18 mouse cellular contexts compared by ENCODE assay signal in the genomic region with DNA sequence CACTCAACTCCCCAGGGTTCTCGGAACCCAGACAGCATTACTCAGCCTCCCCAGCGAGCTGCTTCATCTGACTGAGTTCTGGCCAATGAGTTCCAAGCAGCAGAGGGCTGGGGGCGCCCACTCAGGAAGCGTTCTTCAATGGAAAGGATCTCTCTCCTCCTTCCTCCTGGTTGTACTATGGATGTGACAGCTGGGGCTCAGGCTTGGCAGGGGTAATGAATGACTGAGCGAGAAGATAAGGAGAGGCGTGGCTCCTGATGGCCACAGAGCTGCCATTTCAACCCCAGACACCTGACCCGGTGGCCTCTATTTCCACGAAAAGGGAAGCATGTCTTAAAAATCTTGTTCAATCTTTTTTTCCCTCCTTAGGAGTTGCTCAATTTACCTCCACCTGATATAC. TPM values are rescaled to one million over a fixed set of nuclear protein-coding genes. Genes with fewer than 3 reads are reported as not detected.
DNase-seq lines count a peak whose midpoint lies in the region; ATAC-seq and TF ChIP-seq lines count a peak whose summit lies in the region.
"Had no signal": no experiment of that assay in that cellular context is flagged by ENCODE, and none has a peak within 500 bp of the region (broad histone marks: within the 10 kb centered on the region; RNA-seq: fewer than 3 reads in every experiment).

No protein-coding gene starts in this region.

- H3K4me1 ChIP-seq in intestine, embryonic 16.5 days (ENCODE audit: control insufficient read depth, insufficient read depth, low read length), result peaks cover 53% of the 10 kb centered on the region
- peaks cover 53% of the 10 kb centered on the region for H3K4me1 ChIP-seq in small intestine, adult 2 months (ENCODE audit: control insufficient read depth, insufficient read depth, insufficient read length, low read length)

- no peaks in the 10 kb centered on the region for H3K9me3 ChIP-seq in intestine, embryonic 16.5 days (ENCODE audit: control insufficient read depth, low read length)
- H3K9me3 ChIP-seq: embryonic facial prominence, embryonic 15.5 days; forebrain, embryonic 12.5 days had no signal

- H3K9ac ChIP-seq in intestine, embryonic 16.5 days (ENCODE audit: low read depth, low read length), result peak overlapping the region; percentile 70
- H3K9ac ChIP-seq: embryonic facial prominence, embryonic 15.5 days; forebrain, embryonic 12.5 days had no signal

- ATAC-seq in intestine, embryonic 16.5 days, result peak; percentile 47
- ATAC-seq: CD4-positive, CD25-positive, alpha-beta regulatory T cell, adult 4 months; midbrain, embryonic 16.5 days had no signal

- WGBS in intestine, embryonic 16.5 days, result 42% methylated on average over 8 of the region's 8 CpGs
- 23% methylated on average over 8 of the region's 8 CpGs for WGBS in small intestine, adult 2 months

- peak overlapping the region; percentile 48 for H3K4me3 ChIP-seq in intestine, embryonic 16.5 days (ENCODE audit: low read length)
- H3K4me3 ChIP-seq in small intestine, adult 2 months (ENCODE audit: low read depth, low read length), result no peak overlapping the region
- H3K4me3 ChIP-seq: embryonic facial prominence, embryonic 15.5 days; forebrain, embryonic 12.5 days had no signal

- H3K27me3 ChIP-seq in intestine, embryonic 16.5 days (replicated peaks; ENCODE audit: control insufficient read depth, insufficient read depth, low read length), result no peaks in the 10 kb centered on the region
- H3K27me3 ChIP-seq in small intestine, adult 2 months (ENCODE audit: control insufficient read depth, insufficient read depth, low read length), result no peaks in the 10 kb centered on the region
- H3K27me3 ChIP-seq: embryonic facial prominence, embryonic 15.5 days; forebrain, embryonic 12.5 days had no signal

- peak overlapping the region; percentile 87 for H3K27ac ChIP-seq in intestine, embryonic 16.5 days (ENCODE audit: low read length)
- peak overlapping the region; percentile 37 for H3K27ac ChIP-seq in small intestine, adult 2 months (ENCODE audit: insufficient read depth, low read depth, low read length)
- H3K27ac ChIP-seq: embryonic facial prominence, embryonic 15.5 days; forebrain, embryonic 12.5 days had no signal

- TF ChIP-seq CTCF in small intestine, adult 2 months (IDR thresholded peaks at IDR 0.05; ENCODE audit: extremely low read depth, insufficient read length, insufficient replicate concordance, low read depth, low read length), result no peak

- TF ChIP-seq POLR2A in small intestine, adult 2 months (IDR thresholded peaks at IDR 0.05; ENCODE audit: low read depth, low read length), result no peak

- peak; percentile 22 for DNase-seq in cerebellum, adult 9-11 months
- no peak for DNase-seq in cerebellum, postnatal 36 days
- peak; percentile 9 for DNase-seq in kidney, adult 11 months
- no peak for DNase-seq in kidney, postnatal 10 days
- DNase-seq in spleen, postnatal 4 days (ENCODE audit: low spot score in 2 of 2), result no peak
- DNase-seq in layer of hippocampus, postnatal 25 days (ENCODE audit: extremely low spot score in 1 of 2, low spot score in 1 of 2), result no peak
- DNase-seq: embryo, embryonic 11 days; heart, postnatal 14 days; lung, postnatal 14 days; thymus, postnatal 14 days had no signal

- peak overlapping the region; percentile 44 for H3K4me2 ChIP-seq in intestine, embryonic 16.5 days (ENCODE audit: low read depth, low read length)
- H3K4me2 ChIP-seq: embryonic facial prominence, embryonic 15.5 days; forebrain, embryonic 12.5 days had no signal

- H3K36me3 ChIP-seq in intestine, embryonic 16.5 days (ENCODE audit: control insufficient read depth, insufficient read depth, low read length), result no peaks in the 10 kb centered on the region
- H3K36me3 ChIP-seq in small intestine, adult 2 months (ENCODE audit: control insufficient read depth, insufficient read depth, low read length), result no peaks in the 10 kb centered on the region
- H3K36me3 ChIP-seq: embryonic facial prominence, embryonic 15.5 days; forebrain, embryonic 12.5 days; G1E had no signal

RNA-seq across cellular contexts. Expression of gene Fhad1, which starts 33.5 kb away (rescaled TPM):
- polyA plus RNA-seq in intestine, embryonic 16.5 days (2015; fragmentation: Nextera tagmentation; extraction: Ambion mirVana), result 1.4 and 2.3 TPM in 2 replicates
- polyA plus RNA-seq in small intestine, adult 2 months (2012; rRNA removed), result 0.03 and 0.05 TPM in 2 replicates
- 1 to 10 TPM; 8.7 to 8.8 TPM for total RNA-seq in layer of hippocampus, postnatal 25 days (2021)
- total RNA-seq: megakaryocyte-erythroid progenitor cell, adult 5-6 weeks had no signal
- polyA plus RNA-seq: G1E had no signal

RNA-seq across cellular contexts. Expression of gene Tmem51, which starts 35.7 kb away (rescaled TPM):
- 160 and 206 TPM in 2 replicates for polyA plus RNA-seq in intestine, embryonic 16.5 days (2015; fragmentation: Nextera tagmentation; extraction: Ambion mirVana)
- polyA plus RNA-seq in small intestine, adult 2 months (2012; rRNA removed), result 21.0 and 30.5 TPM in 2 replicates
- 1 to 10 TPM; 6.4 to 6.9 TPM for total RNA-seq in layer of hippocampus, postnatal 25 days (2021)
- polyA plus RNA-seq: G1E had no signal

Comparison
In these comparisons a context has a peak if more than half of its experiments do, and no peak if none do; other contexts are left out.
1. DNase-seq: peak in cerebellum, adult 9-11 months (single experiment) and kidney, adult 11 months (single experiment); none in cerebellum, postnatal 36 days (0 of 2), kidney, postnatal 10 days (single experiment), spleen, postnatal 4 days (0 of 2) and layer of hippocampus, postnatal 25 days (0 of 2).